Mouse (Mus musculus) midbrain, embryonic 11.5 days (tissue): Measurements from ENCODE around the gene Pfkfb4. TPM values are rescaled to one million over a fixed set of nuclear protein-coding genes. Genes with fewer than 3 reads are reported as not detected.

Source experiments
- ATAC-seq: fragments of 200-750 bp; cut with Nextera tagmentation; 2 replicates; pipeline ENCODE4 v1.8.0; 2017; ENCODE audit warnings: moderate TSS enrichment, moderate library complexity; ENCODE audit not compliant: low FRiP score
- DNase-seq: peaks from one replicate; pipeline ENCODE4 v3.0.0; 2015; ENCODE audit warnings: low spot score; ENCODE audit errors: missing footprints
- H3K27ac ChIP-seq: fragments of 300-500 bp; sonication (generic); 2 replicates; pipeline ENCODE4 v1.5.1; 2014; ENCODE audit warnings: low read depth, low read length
- H3K27me3 ChIP-seq: fragments of 300-500 bp; sonication (generic); 2 replicates; pipeline ENCODE4 v1.6.1; 2014; ENCODE audit warnings: mild to moderate bottlenecking, low read length, moderate library complexity, mixed read lengths; ENCODE audit not compliant: control insufficient read depth, insufficient read depth
- H3K36me3 ChIP-seq: fragments of 300-500 bp; sonication (generic); 2 replicates; pipeline ENCODE4 v1.6.1; 2014; ENCODE audit warnings: mild to moderate bottlenecking, low read length, moderate library complexity, mixed read lengths; ENCODE audit not compliant: control insufficient read depth, insufficient read depth
- H3K4me1 ChIP-seq: fragments of 300-500 bp; sonication (generic); 2 replicates; pipeline ENCODE4 v1.6.1; 2014; ENCODE audit warnings: low read length; ENCODE audit not compliant: control insufficient read depth, insufficient read depth
- H3K4me2 ChIP-seq: fragments of 300-500 bp; sonication (generic); 2 replicates; pipeline ENCODE4 v1.6.1; 2014; ENCODE audit warnings: mild to moderate bottlenecking, moderate library complexity
- H3K4me3 ChIP-seq: fragments of 300-500 bp; sonication (generic); 2 replicates; pipeline ENCODE4 v1.5.1; 2014; ENCODE audit warnings: low read depth, low read length
- H3K9ac ChIP-seq: fragments of 300-500 bp; sonication (generic); 2 replicates; pipeline ENCODE4 v1.6.1; 2014; ENCODE audit warnings: low read length
- H3K9me3 ChIP-seq: fragments of 300-500 bp; sonication (generic); 2 replicates; pipeline ENCODE4 v1.6.1; 2016; ENCODE audit warnings: low read length; ENCODE audit not compliant: control insufficient read depth
- WGBS: fragments of 180-500 bp; shearing (Covaris S2); extraction: QIAGEN DNeasy Blood & Tissue Kit; methylation state at CpG from one replicate; pipeline ENCODE4 v1.1.7; 2014; 5-methylcytosine and 5-hydroxymethylcytosine counted together
- polyA plus RNA-seq: library from polyadenylated mRNA; unstranded; fragments of >200 nt; fragmentation: Nextera tagmentation; extraction: Ambion mirVana; gene quantifications from 2 replicates; pipeline ENCODE4 v1.2.1, GENCODE M21; 2014

Pfkfb4 gene
- polyA plus RNA-seq, 1 experiment from 2014 or later, result 10.5 TPM

GRCm38 (mm10) chr9:109021428-109021827 is 29.9 kb downstream of the Pfkfb4 start:
- no peaks in the 10 kb centered on the region for H3K9me3 ChIP-seq
- 90% methylated on average over 4 of the region's 4 CpGs for WGBS
- no peaks in the 10 kb centered on the region for H3K27me3 ChIP-seq
- no peaks in the 10 kb centered on the region for H3K4me1 ChIP-seq
- H3K36me3 ChIP-seq, result no peaks in the 10 kb centered on the region
- DNase-seq, result no peak
- no peak overlapping the region for H3K4me3 ChIP-seq
- H3K27ac ChIP-seq, result no peak overlapping the region
- H3K4me2 ChIP-seq, result no peak overlapping the region
- H3K9ac ChIP-seq, result no peak overlapping the region
- no peak for ATAC-seq

GRCm38 (mm10) chr9:109022866-109023685 is 31.5 kb downstream of the Pfkfb4 start:
- Histone ChIP-seq H3K36me3 (no peaks in the 10 kb centered on the region), H3K9me3 (no peaks in the 10 kb centered on the region), H3K4me1 (no peaks in the 10 kb centered on the region), H3K27ac (no peak overlapping the region), H3K4me2 (no peak overlapping the region), H3K27me3 (no peaks in the 10 kb centered on the region), H3K4me3 (no peak overlapping the region), H3K9ac (no peak overlapping the region)
- 92% methylated on average over 17 of the region's 17 CpGs for WGBS
- DNase-seq, result no peak
- ATAC-seq, result no peak

- no peaks in the 10 kb centered on the region for H3K36me3 ChIP-seq
- no peak overlapping the region for H3K9ac ChIP-seq
- ATAC-seq, result no peak
- H3K4me3 ChIP-seq, result no peak overlapping the region
- no peak for DNase-seq
- no peaks in the 10 kb centered on the region for H3K9me3 ChIP-seq
- H3K27me3 ChIP-seq, result no peaks in the 10 kb centered on the region
- H3K27ac ChIP-seq, result no peak overlapping the region
- no peaks in the 10 kb centered on the region for H3K4me1 ChIP-seq
- H3K4me2 ChIP-seq, result no peak overlapping the region
- WGBS, result 83% methylated on average over 8 of the region's 8 CpGs
Observed at GRCm38 (mm10) chr9:109027521-109027920, 35.9 kb downstream of the Pfkfb4 start.

GRCm38 (mm10) chr9:109028421-109028820 is 36.8 kb downstream of the Pfkfb4 start:
- Histone ChIP-seq H3K27ac (no peak overlapping the region), H3K36me3 (no peaks in the 10 kb centered on the region), H3K4me3 (no peak overlapping the region), H3K9me3 (no peaks in the 10 kb centered on the region), H3K4me1 (no peaks in the 10 kb centered on the region), H3K27me3 (no peaks in the 10 kb centered on the region), H3K9ac (no peak overlapping the region), H3K4me2 (no peak overlapping the region)
- DNase-seq, result no peak
- no peak for ATAC-seq
- 77% methylated on average over 3 of the region's 3 CpGs for WGBS

GRCm38 (mm10) chr9:109028919-109029318 is 37.3 kb downstream of the Pfkfb4 start:
- no peaks in the 10 kb centered on the region for H3K36me3 ChIP-seq
- ATAC-seq, result no peak
- H3K4me1 ChIP-seq, result no peaks in the 10 kb centered on the region
- H3K9me3 ChIP-seq, result no peaks in the 10 kb centered on the region
- H3K27me3 ChIP-seq, result no peaks in the 10 kb centered on the region
- H3K9ac ChIP-seq, result no peak overlapping the region
- no peak overlapping the region for H3K4me2 ChIP-seq
- no peak overlapping the region for H3K4me3 ChIP-seq
- H3K27ac ChIP-seq, result no peak overlapping the region
- 73% methylated on average over 5 of the region's 5 CpGs for WGBS
- no peak for DNase-seq

- Histone ChIP-seq H3K27me3 (no peaks in the 10 kb centered on the region), H3K4me2 (no peak overlapping the region), H3K4me1 (no peaks in the 10 kb centered on the region), H3K36me3 (no peaks in the 10 kb centered on the region), H3K9me3 (no peaks in the 10 kb centered on the region), H3K4me3 (no peak overlapping the region), H3K9ac (no peak overlapping the region), H3K27ac (no peak overlapping the region)
- ATAC-seq (no peak), DNase-seq (no peak)
- WGBS, result 82% methylated on average over 3 of the region's 3 CpGs
Observed at GRCm38 (mm10) chr9:109030312-109030711, 38.7 kb downstream of the Pfkfb4 start.

GRCm38 (mm10) chr9:109031001-109031400 is 39.4 kb downstream of the Pfkfb4 start:
- 90% methylated on average over 7 of the region's 7 CpGs for WGBS
- Histone ChIP-seq H3K27me3 (no peaks in the 10 kb centered on the region), H3K36me3 (no peaks in the 10 kb centered on the region), H3K4me1 (no peaks in the 10 kb centered on the region), H3K4me2 (no peak overlapping the region), H3K9ac (no peak overlapping the region), H3K4me3 (no peak overlapping the region), H3K9me3 (no peaks in the 10 kb centered on the region), H3K27ac (no peak overlapping the region)
- no peak for ATAC-seq
- DNase-seq, result no peak

- no peaks in the 10 kb centered on the region for H3K27me3 ChIP-seq
- no peaks in the 10 kb centered on the region for H3K4me1 ChIP-seq
- H3K4me3 ChIP-seq, result no peak overlapping the region
- no peak for ATAC-seq
- H3K9me3 ChIP-seq, result no peaks in the 10 kb centered on the region
- H3K4me2 ChIP-seq, result no peak overlapping the region
- no peak overlapping the region for H3K9ac ChIP-seq
- H3K36me3 ChIP-seq, result no peaks in the 10 kb centered on the region
- no peak for DNase-seq
- 82% methylated on average over 8 of the region's 8 CpGs for WGBS
- no peak overlapping the region for H3K27ac ChIP-seq
Observed at GRCm38 (mm10) chr9:109031686-109032085, 40.1 kb downstream of the Pfkfb4 start.

GRCm38 (mm10) chr9:109032435-109032834 is 40.9 kb downstream of the Pfkfb4 start:
- H3K27ac ChIP-seq, result no peak overlapping the region
- no peaks in the 10 kb centered on the region for H3K27me3 ChIP-seq
- H3K9me3 ChIP-seq, result no peaks in the 10 kb centered on the region
- no peak overlapping the region for H3K4me2 ChIP-seq
- ATAC-seq, result no peak
- H3K9ac ChIP-seq, result no peak overlapping the region
- H3K4me3 ChIP-seq, result no peak overlapping the region
- 83% methylated on average over 6 of the region's 6 CpGs for WGBS
- H3K36me3 ChIP-seq, result no peaks in the 10 kb centered on the region
- no peak for DNase-seq
- H3K4me1 ChIP-seq, result no peaks in the 10 kb centered on the region
